Mouse (Mus musculus): ENCODE results near the gene Ripk4. TPM values are rescaled to one million over a fixed set of nuclear protein-coding genes. Genes with fewer than 3 reads are reported as not detected.

Ripk4 gene
- polyA plus RNA-seq, 1 experiment from 2014 or later = 16.3 TPM

Other genes with a start within 250 kb of the Ripk4 start
- gene Fam3b, start 249.0 kb downstream of the Ripk4 start, polyA plus RNA-seq (2015; fragmentation: Nextera tagmentation; extraction: Ambion mirVana) = not detected in 2 replicates
- gene Tmprss2, start 152.6 kb downstream of the Ripk4 start, polyA plus RNA-seq (2015; fragmentation: Nextera tagmentation; extraction: Ambion mirVana) = 0.86 and 0.95 TPM in 2 replicates
- 12.0 and 13.4 TPM in 2 replicates for gene Prdm15, start 88.1 kb upstream of the Ripk4 start, polyA plus RNA-seq (2015; fragmentation: Nextera tagmentation; extraction: Ambion mirVana)
- 12.5 and 13.1 TPM in 2 replicates for gene C2cd2, start 198.8 kb upstream of the Ripk4 start, polyA plus RNA-seq (2015; fragmentation: Nextera tagmentation; extraction: Ambion mirVana)
- gene Zbtb21, start 198.8 kb upstream of the Ripk4 start, polyA plus RNA-seq (2015; fragmentation: Nextera tagmentation; extraction: Ambion mirVana) = 13.0 and 14.3 TPM in 2 replicates
- 22.5 and 34.9 TPM in 2 replicates for gene B230307C23Rik, start 233.5 kb upstream of the Ripk4 start, polyA plus RNA-seq (2015; fragmentation: Nextera tagmentation; extraction: Ambion mirVana)